Mouse (Mus musculus) lung, embryonic 16.5 days (tissue): Measurements from ENCODE around the gene Adipor1. TPM values are rescaled to one million over a fixed set of nuclear protein-coding genes. Genes with fewer than 3 reads are reported as not detected.

Source experiments
- ATAC-seq: fragments of 200-750 bp; cut with Nextera tagmentation; 2 replicates; pipeline ENCODE4 v1.8.0; 2017; ENCODE audit warnings: low read depth, mild to moderate bottlenecking, moderate library complexity
- H3K27ac ChIP-seq: fragments of 300-500 bp; sonication (generic); 2 replicates; pipeline ENCODE4 v1.5.1; 2014; ENCODE audit warnings: mild to moderate bottlenecking, control low read depth, low read length
- H3K27me3 ChIP-seq: fragments of 300-500 bp; sonication (generic); 2 replicates; pipeline ENCODE4 v1.6.1; 2014; ENCODE audit warnings: low read depth, low read length, mixed read lengths; ENCODE audit not compliant: control insufficient read depth, insufficient read depth
- H3K36me3 ChIP-seq: fragments of 300-500 bp; sonication (generic); 2 replicates; pipeline ENCODE4 v1.6.1; 2014; ENCODE audit warnings: low read length; ENCODE audit not compliant: control insufficient read depth, insufficient read depth
- H3K4me1 ChIP-seq: fragments of 300-500 bp; sonication (generic); replicated peaks from 2 replicates; pipeline ENCODE4 v1.6.1; 2014; ENCODE audit warnings: low read length, mixed read lengths; ENCODE audit not compliant: control insufficient read depth, insufficient read depth
- H3K4me2 ChIP-seq: fragments of 300-500 bp; sonication (generic); 2 replicates; pipeline ENCODE4 v1.6.1; 2014; ENCODE audit warnings: low read depth, low read length, control low read depth
- H3K4me3 ChIP-seq: fragments of 300-500 bp; sonication (generic); 2 replicates; pipeline ENCODE4 v1.5.1; 2014; ENCODE audit warnings: mild to moderate bottlenecking, low read length, control low read depth
- H3K9ac ChIP-seq: fragments of 300-500 bp; sonication (generic); 2 replicates; pipeline ENCODE4 v1.6.1; 2014; ENCODE audit warnings: low read length, control low read depth
- H3K9me3 ChIP-seq: fragments of 300-500 bp; sonication (generic); 2 replicates; pipeline ENCODE4 v1.6.1; 2016; ENCODE audit warnings: low read length; ENCODE audit not compliant: control insufficient read depth
- WGBS: fragments of 180-500 bp; shearing (Covaris S2); extraction: QIAGEN DNeasy Blood & Tissue Kit; methylation state at CpG from one replicate; pipeline ENCODE4 v1.1.7; 2014; 5-methylcytosine and 5-hydroxymethylcytosine counted together
- polyA plus RNA-seq: library from polyadenylated mRNA; unstranded; fragments of >200 nt; fragmentation: Nextera tagmentation; extraction: Ambion mirVana; gene quantifications from 2 replicates; pipeline ENCODE4 v1.2.1, GENCODE M21; 2015

Adipor1 gene
- 95.5 and 97.4 TPM in 2 replicates for polyA plus RNA-seq

GRCm38 (mm10) chr1:134415168-134415831 lies at the start of gene Adipor1:
TSS of gene Adipor1 (plus strand) at chr1:134415378.
- no peaks in the 10 kb centered on the region for H3K27me3 ChIP-seq
- H3K4me2 ChIP-seq, result peak within 1 kb of the TSS; percentile 74
- no peaks in the 10 kb centered on the region for H3K9me3 ChIP-seq
- peak; percentile 99 for ATAC-seq
- H3K9ac ChIP-seq, result peak within 1 kb of the TSS; percentile 87
- H3K27ac ChIP-seq, result peak within 1 kb of the TSS; percentile 97
- WGBS, result 0% methylated on average over 73 of the region's 77 CpGs
- H3K36me3 ChIP-seq, result peaks cover 6% of the 10 kb centered on the region
- H3K4me3 ChIP-seq, result peak within 1 kb of the TSS; percentile 84
- peaks cover 36% of the 10 kb centered on the region for H3K4me1 ChIP-seq

- H3K9me3 ChIP-seq, result peaks cover under 1% of the 10 kb centered on the region; the same call in 1 of the 2 replicates
- H3K4me3 ChIP-seq, result no peak overlapping the region
- no peak for ATAC-seq
- H3K27ac ChIP-seq, result no peak overlapping the region
- H3K9ac ChIP-seq, result no peak overlapping the region
- H3K27me3 ChIP-seq, result no peaks in the 10 kb centered on the region
- peaks cover 8% of the 10 kb centered on the region; the same call in 1 of the 2 replicates for H3K4me1 ChIP-seq
- H3K36me3 ChIP-seq, result no peaks in the 10 kb centered on the region
- no peak overlapping the region for H3K4me2 ChIP-seq
- WGBS, result 50% methylated on average over 5 of the region's 5 CpGs
Measured at GRCm38 (mm10) chr1:134365491-134365890, 49.7 kb upstream of the Adipor1 start.

- ATAC-seq, result peak; percentile 28; the same call in 1 of the 2 replicates
- 41% methylated on average over 9 of the region's 9 CpGs for WGBS
- no peak overlapping the region for H3K27ac ChIP-seq
- no peak overlapping the region for H3K4me3 ChIP-seq
- no peak overlapping the region for H3K4me2 ChIP-seq
- no peak overlapping the region for H3K9ac ChIP-seq
- H3K9me3 ChIP-seq, result peaks cover 3% of the 10 kb centered on the region; the same call in 1 of the 2 replicates
- no peaks in the 10 kb centered on the region for H3K4me1 ChIP-seq
- no peaks in the 10 kb centered on the region for H3K27me3 ChIP-seq
- H3K36me3 ChIP-seq, result no peaks in the 10 kb centered on the region
Measured at GRCm38 (mm10) chr1:134368777-134369337, 46.3 kb upstream of the Adipor1 start.

GRCm38 (mm10) chr1:134374124-134374523 lies 41.1 kb upstream of the Adipor1 start:
- H3K36me3 ChIP-seq, result no peaks in the 10 kb centered on the region
- H3K4me2 ChIP-seq, result no peak overlapping the region
- ATAC-seq, result no peak
- H3K4me3 ChIP-seq, result no peak overlapping the region
- no peak overlapping the region for H3K27ac ChIP-seq
- H3K9me3 ChIP-seq, result peaks cover 3% of the 10 kb centered on the region; the same call in 1 of the 2 replicates
- no peaks in the 10 kb centered on the region for H3K4me1 ChIP-seq
- no peak overlapping the region for H3K9ac ChIP-seq
- H3K27me3 ChIP-seq, result no peaks in the 10 kb centered on the region
- 56% methylated on average over 2 of the region's 2 CpGs for WGBS

GRCm38 (mm10) chr1:134381051-134381450 lies 34.1 kb upstream of the Adipor1 start:
- no peak for ATAC-seq
- H3K4me3 ChIP-seq, result no peak overlapping the region
- no peaks in the 10 kb centered on the region for H3K36me3 ChIP-seq
- H3K4me2 ChIP-seq, result no peak overlapping the region
- 0 out of 2 replicates have a peak overlapping the region, but pooled peaks have one; percentile 42 for H3K9ac ChIP-seq
- H3K4me1 ChIP-seq, result peaks cover 10% of the 10 kb centered on the region
- H3K27me3 ChIP-seq, result no peaks in the 10 kb centered on the region
- no peak overlapping the region for H3K27ac ChIP-seq
- 57% methylated on average over 2 of the region's 2 CpGs for WGBS
- no peaks in the 10 kb centered on the region for H3K9me3 ChIP-seq

GRCm38 (mm10) chr1:134381795-134382625 lies 33.2 kb upstream of the Adipor1 start:
- no peak; the same call in 1 of the 2 replicates for ATAC-seq
- H3K4me2 ChIP-seq, result peak overlapping the region; percentile 60
- peak overlapping the region; percentile 42 for H3K9ac ChIP-seq
- H3K27ac ChIP-seq, result no peak overlapping the region
- no peaks in the 10 kb centered on the region for H3K36me3 ChIP-seq
- peaks cover 10% of the 10 kb centered on the region for H3K4me1 ChIP-seq
- H3K4me3 ChIP-seq, result peak overlapping the region; percentile 40
- WGBS, result 3% methylated on average over 19 of the region's 19 CpGs
- no peaks in the 10 kb centered on the region for H3K27me3 ChIP-seq
- H3K9me3 ChIP-seq, result no peaks in the 10 kb centered on the region

GRCm38 (mm10) chr1:134384581-134384980 lies 30.6 kb upstream of the Adipor1 start:
- WGBS, result 78% methylated on average over 4 of the region's 4 CpGs
- Histone ChIP-seq H3K9me3 (no peaks in the 10 kb centered on the region), H3K27ac (no peak overlapping the region), H3K36me3 (no peaks in the 10 kb centered on the region), H3K4me1 (peaks cover 10% of the 10 kb centered on the region), H3K9ac (no peak overlapping the region), H3K4me3 (no peak overlapping the region), H3K4me2 (no peak overlapping the region), H3K27me3 (no peaks in the 10 kb centered on the region)
- ATAC-seq, result no peak

GRCm38 (mm10) chr1:134385176-134385575 lies 30.0 kb upstream of the Adipor1 start:
- no peaks in the 10 kb centered on the region for H3K27me3 ChIP-seq
- H3K36me3 ChIP-seq, result no peaks in the 10 kb centered on the region
- no peak for ATAC-seq
- H3K9ac ChIP-seq, result no peak overlapping the region
- no peak overlapping the region for H3K4me3 ChIP-seq
- no peaks in the 10 kb centered on the region for H3K9me3 ChIP-seq
- peaks cover 10% of the 10 kb centered on the region for H3K4me1 ChIP-seq
- H3K4me2 ChIP-seq, result no peak overlapping the region
- no peak overlapping the region for H3K27ac ChIP-seq

GRCm38 (mm10) chr1:134385666-134386065 lies 29.5 kb upstream of the Adipor1 start, which contains the start of gene 4933406M09Rik:
TSS of gene 4933406M09Rik (plus strand) at chr1:134385940.
- 88% methylated on average over 1 of the region's 1 CpGs for WGBS
- Histone ChIP-seq H3K36me3 (no peaks in the 10 kb centered on the region), H3K9me3 (no peaks in the 10 kb centered on the region), H3K4me3 (no peak within 1 kb of the TSS), H3K27me3 (no peaks in the 10 kb centered on the region), H3K4me1 (peaks cover 10% of the 10 kb centered on the region), H3K4me2 (no peak within 1 kb of the TSS), H3K27ac (no peak within 1 kb of the TSS), H3K9ac (no peak within 1 kb of the TSS)
- no peak for ATAC-seq
